ENCODE assay signal across 8 mouse cellular contexts in genomic region chr2:19431186-19431585, GRCm38 (mm10). TPM values are rescaled to one million over a fixed set of nuclear protein-coding genes. Genes with fewer than 3 reads are reported as not detected.
DNase-seq lines count a peak whose midpoint lies in the region; ATAC-seq and TF ChIP-seq lines count a peak whose summit lies in the region.
"Had no signal": no experiment of that assay in that cellular context is flagged by ENCODE, and none has a peak within 500 bp of the region (broad histone marks: within the 10 kb centered on the region; RNA-seq: fewer than 3 reads in every experiment).

No protein-coding gene starts in this region.

- H3K36me3 ChIP-seq in liver, postnatal 0 days (replicated peaks; ENCODE audit: insufficient read depth, low read length) = no peaks in the 10 kb centered on the region
- no peaks in the 10 kb centered on the region for H3K36me3 ChIP-seq in liver, embryonic 11.5 days (ENCODE audit: control insufficient read depth, insufficient read depth, low read length)
- H3K36me3 ChIP-seq in embryonic facial prominence, embryonic 15.5 days = no peaks in the 10 kb centered on the region
- no peaks in the 10 kb centered on the region for H3K36me3 ChIP-seq in intestine, embryonic 14.5 days (ENCODE audit: control insufficient read depth, insufficient read depth, low read length)
- no peaks in the 10 kb centered on the region for H3K36me3 ChIP-seq in splenic B cell, adult 2 months (ENCODE audit: control insufficient read depth, insufficient read depth, low read length, poor library complexity, severe bottlenecking)

- DNase-seq in liver, postnatal 0 days = peak; percentile 24
- no peak for DNase-seq in liver, embryonic 11.5 days (ENCODE audit: low spot score)
- peak; percentile 63 for DNase-seq in intestine, embryonic 14.5 days (ENCODE audit: low spot score)
- DNase-seq in splenic B cell, adult 2 months (ENCODE audit: low read depth, low spot score) = peak; percentile 26
- no peak for DNase-seq in right cerebral cortex, adult 2 months (ENCODE audit: low spot score in 2 of 2)
- DNase-seq in layer of hippocampus, adult 9-11 months = no peak
- DNase-seq: lung, postnatal 36 days had no signal

- TF ChIP-seq EP300 in liver, postnatal 0 days (IDR thresholded peaks at IDR 0.05; ENCODE audit: low read depth) = no peak

- no peak overlapping the region for H3K4me2 ChIP-seq in liver, postnatal 0 days (ENCODE audit: low read depth, low read length)
- H3K4me2 ChIP-seq in liver, embryonic 11.5 days = no peak overlapping the region
- H3K4me2 ChIP-seq in embryonic facial prominence, embryonic 15.5 days (replicated peaks) = no peak overlapping the region
- peak overlapping the region; percentile 22; the same call in 1 of the 2 replicates for H3K4me2 ChIP-seq in intestine, embryonic 14.5 days (ENCODE audit: low read length)

- peaks cover 46% of the 10 kb centered on the region for H3K27me3 ChIP-seq in liver, postnatal 0 days (ENCODE audit: insufficient read depth, low read length)
- H3K27me3 ChIP-seq in liver, embryonic 11.5 days (replicated peaks; ENCODE audit: control insufficient read depth, insufficient read depth, low read length) = peaks cover 67% of the 10 kb centered on the region
- peaks cover 88% of the 10 kb centered on the region for H3K27me3 ChIP-seq in embryonic facial prominence, embryonic 15.5 days
- peaks cover 88% of the 10 kb centered on the region for H3K27me3 ChIP-seq in intestine, embryonic 14.5 days (replicated peaks; ENCODE audit: control insufficient read depth, insufficient read depth, low read length)
- no peaks in the 10 kb centered on the region for H3K27me3 ChIP-seq in splenic B cell, adult 2 months (ENCODE audit: control insufficient read depth, insufficient read depth, low read length, poor library complexity, severe bottlenecking)

- H3K4me1 ChIP-seq in liver, postnatal 0 days (ENCODE audit: insufficient read depth) = no peaks in the 10 kb centered on the region
- no peaks in the 10 kb centered on the region for H3K4me1 ChIP-seq in liver, embryonic 11.5 days (replicated peaks; ENCODE audit: control insufficient read depth, insufficient read depth, low read length)
- peaks cover 14% of the 10 kb centered on the region for H3K4me1 ChIP-seq in embryonic facial prominence, embryonic 15.5 days
- no peaks in the 10 kb centered on the region for H3K4me1 ChIP-seq in intestine, embryonic 14.5 days (replicated peaks; ENCODE audit: control insufficient read depth, insufficient read depth, low read length)

- TF ChIP-seq CTCF in liver, postnatal 0 days (IDR thresholded peaks at IDR 0.05; ENCODE audit: low read depth) = peak; percentile 31

- WGBS in liver, postnatal 0 days (ENCODE audit: insufficient replicate concordance) = 2% methylated on average over 18 of the region's 18 CpGs
- WGBS in liver, embryonic 11.5 days = 3% methylated on average over 18 of the region's 18 CpGs
- WGBS in embryonic facial prominence, embryonic 15.5 days = under 1% methylated on average over 18 of the region's 18 CpGs
- under 1% methylated on average over 18 of the region's 18 CpGs for WGBS in intestine, embryonic 14.5 days

- H3K4me3 ChIP-seq in liver, postnatal 0 days (ENCODE audit: low read depth, low read length) = no peak overlapping the region
- H3K4me3 ChIP-seq in liver, embryonic 11.5 days (ENCODE audit: low read depth, low read length) = no peak overlapping the region
- H3K4me3 ChIP-seq in embryonic facial prominence, embryonic 15.5 days (replicated peaks) = 0 out of 2 replicates have a peak overlapping the region, but pooled peaks have one; percentile 12
- H3K4me3 ChIP-seq in intestine, embryonic 14.5 days (ENCODE audit: low read depth, low read length) = no peak overlapping the region

- no peak overlapping the region for H3K9ac ChIP-seq in liver, postnatal 0 days (replicated peaks)
- H3K9ac ChIP-seq in liver, embryonic 11.5 days (ENCODE audit: low read depth, low read length) = no peak overlapping the region
- H3K9ac ChIP-seq in embryonic facial prominence, embryonic 15.5 days = no peak overlapping the region
- H3K9ac ChIP-seq in intestine, embryonic 14.5 days (ENCODE audit: low read length) = no peak overlapping the region

- ATAC-seq in liver, postnatal 0 days = no peak
- no peak for ATAC-seq in liver, embryonic 11.5 days (replicated peaks; ENCODE audit: low FRiP score)
- ATAC-seq in embryonic facial prominence, embryonic 15.5 days (ENCODE audit: insufficient number of reproducible peaks, low FRiP score, low TSS enrichment, low read depth) = no peak
- ATAC-seq in intestine, embryonic 14.5 days (replicated peaks; ENCODE audit: low FRiP score, low TSS enrichment, low read depth) = no peak

- no peak overlapping the region for H3K27ac ChIP-seq in liver, postnatal 0 days (ENCODE audit: low read depth)
- no peak overlapping the region for H3K27ac ChIP-seq in liver, embryonic 11.5 days (ENCODE audit: low read depth, low read length)
- no peak overlapping the region for H3K27ac ChIP-seq in embryonic facial prominence, embryonic 15.5 days (replicated peaks)
- no peak overlapping the region for H3K27ac ChIP-seq in intestine, embryonic 14.5 days (ENCODE audit: low read depth)

- H3K9me3 ChIP-seq in liver, postnatal 0 days (ENCODE audit: low read length) = no peaks in the 10 kb centered on the region
- no peaks in the 10 kb centered on the region for H3K9me3 ChIP-seq in liver, embryonic 11.5 days (ENCODE audit: control insufficient read depth, low read length)
- H3K9me3 ChIP-seq in embryonic facial prominence, embryonic 15.5 days (replicated peaks) = no peaks in the 10 kb centered on the region
- H3K9me3 ChIP-seq in intestine, embryonic 14.5 days (ENCODE audit: control insufficient read depth, low read length) = no peaks in the 10 kb centered on the region

RNA-seq across cellular contexts. Expression of gene Ptf1a, which starts 14.3 kb away (rescaled TPM):
- not detected in 2 replicates for polyA plus RNA-seq in liver, postnatal 0 days (2015; fragmentation: Nextera tagmentation; extraction: Ambion mirVana)
- polyA plus RNA-seq in liver, embryonic 11.5 days (2014; fragmentation: Nextera tagmentation; extraction: Ambion mirVana) = not detected in 2 replicates
- not detected in 2 replicates for polyA plus RNA-seq in embryonic facial prominence, embryonic 15.5 days (2015; fragmentation: Nextera tagmentation; extraction: Ambion mirVana)
- 7.3 TPM in 1 of 2 replicates, not detected in the other for polyA plus RNA-seq in intestine, embryonic 14.5 days (2014; fragmentation: Nextera tagmentation; extraction: Ambion mirVana)

RNA-seq across cellular contexts. Expression of gene Msrb2, which starts 59.9 kb away (rescaled TPM):
- 9.9 and 10.2 TPM in 2 replicates for polyA plus RNA-seq in liver, postnatal 0 days (2015; fragmentation: Nextera tagmentation; extraction: Ambion mirVana)
- polyA plus RNA-seq in liver, embryonic 11.5 days (2014; fragmentation: Nextera tagmentation; extraction: Ambion mirVana) = 17.2 and 20.6 TPM in 2 replicates
- polyA plus RNA-seq in embryonic facial prominence, embryonic 15.5 days (2015; fragmentation: Nextera tagmentation; extraction: Ambion mirVana) = 27.7 and 29.0 TPM in 2 replicates
- polyA plus RNA-seq in intestine, embryonic 14.5 days (2014; fragmentation: Nextera tagmentation; extraction: Ambion mirVana) = 18.9 and 19.2 TPM in 2 replicates

Comparison
In these comparisons a context has a peak if more than half of its experiments do, and no peak if none do; other contexts are left out.
1. DNase-seq: peak in liver, postnatal 0 days (single experiment), intestine, embryonic 14.5 days (single experiment) and splenic B cell, adult 2 months (single experiment); none in liver, embryonic 11.5 days (single experiment), right cerebral cortex, adult 2 months (0 of 2) and layer of hippocampus, adult 9-11 months (single experiment).